Mouse (Mus musculus): Measurements from ENCODE around the gene Gm10762. TPM values are rescaled to one million over a fixed set of nuclear protein-coding genes. Genes with fewer than 3 reads are reported as not detected.

Gm10762 gene
- polyA plus RNA-seq, 1 experiment from 2014 or later = 11.5 TPM

DNA sequence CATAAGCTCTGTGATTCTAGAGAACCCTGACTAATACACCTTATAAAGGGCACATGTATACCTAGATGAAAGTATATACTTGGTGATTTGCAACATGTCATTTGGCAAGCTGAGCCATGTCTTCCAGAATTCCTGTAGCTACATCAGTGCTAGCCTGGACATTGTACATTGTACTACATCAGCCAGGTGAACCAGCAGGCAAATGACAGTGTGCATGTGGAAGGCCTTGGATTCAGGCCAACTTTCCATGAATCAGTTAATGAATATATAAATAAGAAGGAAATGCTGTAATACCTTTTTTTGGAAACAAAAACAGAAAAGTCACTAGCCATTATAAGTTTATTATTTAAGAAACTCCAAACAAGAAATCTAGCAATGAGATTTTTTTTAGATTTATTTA lies 13.3 kb downstream of the Gm10762 start:
- Histone ChIP-seq H3K4me1 (replicated peaks; ENCODE audit: control insufficient read depth, insufficient read depth) (no peaks in the 10 kb centered on the region), H3K27ac (replicated peaks) (no peak overlapping the region), H3K9me3 (ENCODE audit: control insufficient read depth, low read length) (no peaks in the 10 kb centered on the region), H3K36me3 (ENCODE audit: control insufficient read depth, insufficient read depth, low read length) (no peaks in the 10 kb centered on the region), H3K4me2 (replicated peaks; ENCODE audit: low read depth) (no peak overlapping the region), H3K4me3 (ENCODE audit: low read depth, low read length) (no peak overlapping the region), H3K27me3 (ENCODE audit: control insufficient read depth, insufficient read depth, low read length) (no peaks in the 10 kb centered on the region), H3K9ac (ENCODE audit: low read length) (no peak overlapping the region)
- no peak for ATAC-seq (ENCODE audit: low FRiP score, low TSS enrichment)
- DNase-seq (ENCODE audit: low spot score) = no peak
- no peak for TF ChIP-seq EP300 (optimal IDR thresholded peaks at IDR 0.05)
- no peak for TF ChIP-seq CTCF (IDR thresholded peaks at IDR 0.05; ENCODE audit: low read depth)

DNA sequence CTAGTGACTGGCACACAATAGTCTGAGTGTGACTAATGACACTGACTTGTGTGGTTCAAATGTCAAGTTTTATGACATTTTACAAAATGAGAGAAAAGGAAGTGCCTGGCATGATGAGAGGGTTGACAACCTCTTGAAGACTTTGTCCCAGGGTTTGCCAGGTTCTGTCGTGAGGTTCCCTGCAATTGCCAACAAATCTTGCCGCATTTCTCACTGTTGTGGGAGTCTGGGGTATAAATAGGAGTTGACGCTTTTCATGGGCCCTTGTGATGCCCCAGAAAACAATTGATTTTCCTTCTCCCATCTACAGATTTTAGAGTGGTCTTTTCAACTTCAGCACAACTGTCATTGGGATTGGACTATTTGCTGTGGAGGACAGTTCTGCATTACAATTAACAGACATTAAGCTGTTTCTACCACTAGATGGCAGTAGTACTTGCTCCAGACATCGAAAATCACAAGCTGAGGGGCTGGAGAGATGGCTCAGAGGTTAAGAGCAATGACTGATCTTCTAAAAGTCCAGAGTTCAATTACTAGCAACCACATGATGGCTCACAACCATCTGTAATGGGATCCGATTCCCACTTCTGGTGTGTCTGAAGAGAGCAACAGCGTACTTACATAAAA lies 19.4 kb downstream of the Gm10762 start:
- DNase-seq (ENCODE audit: low spot score) = peak; percentile 17

DNA sequence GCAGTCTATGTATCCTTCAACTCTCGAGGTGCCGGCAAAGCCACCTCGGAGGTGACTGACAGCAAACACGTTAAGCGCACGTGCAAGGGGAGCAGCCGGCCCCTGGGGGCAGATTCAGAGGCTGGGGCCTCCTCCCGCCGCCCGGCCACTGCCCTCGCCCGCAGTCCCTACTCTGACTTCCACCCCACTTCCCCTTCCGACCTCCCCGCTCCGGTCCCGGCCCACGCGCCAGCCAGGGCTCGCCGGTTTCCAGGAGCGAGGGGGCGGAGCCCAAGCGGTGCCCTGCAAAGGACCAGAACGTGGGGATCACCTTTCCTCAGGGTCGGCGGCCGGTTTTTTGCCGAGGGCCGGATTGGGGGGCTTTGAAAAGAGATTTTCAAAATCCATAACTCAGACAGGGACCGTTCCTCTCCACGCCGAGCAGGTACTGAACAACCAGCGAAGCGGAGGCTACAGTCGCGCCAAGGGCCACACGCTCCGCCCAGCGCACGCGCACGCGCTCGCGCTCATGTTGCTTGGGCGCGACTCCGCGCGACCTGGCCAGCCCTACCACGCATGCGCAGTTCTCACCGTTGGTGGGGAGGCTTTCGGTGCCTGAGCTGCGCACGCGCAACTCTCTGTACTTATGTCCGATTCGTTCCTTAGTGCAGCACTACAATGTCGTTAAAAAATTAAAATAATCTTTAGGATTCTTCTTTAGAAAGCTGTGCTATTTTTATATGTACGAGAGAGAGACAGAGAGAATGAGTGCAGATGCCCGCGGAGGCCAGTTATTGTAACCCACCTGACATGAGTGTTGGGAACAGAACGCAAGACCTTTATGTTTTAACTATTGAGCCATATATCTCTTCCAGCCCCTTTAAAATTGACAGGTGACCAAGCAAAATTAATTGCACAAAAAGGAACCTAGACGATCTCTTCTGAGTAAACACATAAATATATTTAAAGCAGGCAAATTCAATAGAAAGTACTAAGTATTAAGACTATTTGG lies 23.7 kb downstream of the Gm10762 start, which contains the start of gene Zc3h8:
Gene Zc3h8, minus strand, starts transcription at position 540 of the 991 bp plus-strand sequence.
- Histone ChIP-seq H3K9ac (ENCODE audit: low read length) (peak within 1 kb of the TSS; percentile 66), H3K4me1 (replicated peaks; ENCODE audit: control insufficient read depth, insufficient read depth) (no peaks in the 10 kb centered on the region), H3K4me2 (replicated peaks; ENCODE audit: low read depth) (peak within 1 kb of the TSS; percentile 83), H3K36me3 (ENCODE audit: control insufficient read depth, insufficient read depth, low read length) (no peaks in the 10 kb centered on the region), H3K9me3 (ENCODE audit: control insufficient read depth, low read length) (no peaks in the 10 kb centered on the region), H3K27ac (replicated peaks) (peak within 1 kb of the TSS; percentile 81), H3K27me3 (ENCODE audit: control insufficient read depth, insufficient read depth, low read length) (no peaks in the 10 kb centered on the region), H3K4me3 (ENCODE audit: low read depth, low read length) (peak within 1 kb of the TSS; percentile 76)
- peak; percentile 97 for DNase-seq (ENCODE audit: low spot score)
- ATAC-seq (ENCODE audit: low FRiP score, low TSS enrichment) = peak; percentile 95
- WGBS = 1% methylated on average over 64 of the region's 65 CpGs
- TF ChIP-seq CTCF (IDR thresholded peaks at IDR 0.05; ENCODE audit: low read depth) (no peak), EP300 (optimal IDR thresholded peaks at IDR 0.05) (no peak)

More for the DNA sequence above, 19.4 kb downstream of the Gm10762 start:
- Histone ChIP-seq H3K4me3 (ENCODE audit: low read depth, low read length) (no peak overlapping the region), H3K9ac (ENCODE audit: low read length) (no peak overlapping the region), H3K9me3 (ENCODE audit: control insufficient read depth, low read length) (no peaks in the 10 kb centered on the region), H3K27me3 (ENCODE audit: control insufficient read depth, insufficient read depth, low read length) (no peaks in the 10 kb centered on the region), H3K27ac (replicated peaks) (no peak overlapping the region), H3K4me1 (replicated peaks; ENCODE audit: control insufficient read depth, insufficient read depth) (no peaks in the 10 kb centered on the region), H3K4me2 (replicated peaks; ENCODE audit: low read depth) (no peak overlapping the region), H3K36me3 (ENCODE audit: control insufficient read depth, insufficient read depth, low read length) (no peaks in the 10 kb centered on the region)
- no peak for ATAC-seq (ENCODE audit: low FRiP score, low TSS enrichment)
- no peak for TF ChIP-seq EP300 (optimal IDR thresholded peaks at IDR 0.05)
- peak; percentile 93 for TF ChIP-seq CTCF (IDR thresholded peaks at IDR 0.05; ENCODE audit: low read depth)
- 30% methylated on average over 6 of the region's 6 CpGs for WGBS

DNA sequence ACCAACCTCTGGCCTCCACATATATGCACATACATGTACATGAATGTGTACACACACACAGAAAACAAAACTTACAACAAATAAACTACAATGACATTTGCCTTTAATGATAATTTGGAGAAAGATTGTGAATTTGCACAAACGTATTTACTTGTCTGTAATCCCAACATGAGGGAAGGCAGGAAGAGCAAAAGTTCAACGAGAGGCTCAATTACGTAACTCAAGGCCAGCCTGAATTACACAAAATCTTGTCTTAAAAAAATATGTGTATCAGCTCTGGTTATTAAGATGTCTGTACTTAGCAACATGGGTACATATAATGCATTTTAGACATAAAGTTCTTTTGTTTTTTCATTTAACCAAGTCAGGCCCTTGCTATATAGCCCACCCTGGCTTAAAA lies 31.3 kb downstream of the Gm10762 start:
- no peak overlapping the region for H3K27ac ChIP-seq (replicated peaks)
- H3K27me3 ChIP-seq (ENCODE audit: control insufficient read depth, insufficient read depth, low read length) = no peaks in the 10 kb centered on the region
- no peak overlapping the region for H3K4me3 ChIP-seq (ENCODE audit: low read depth, low read length)
- TF ChIP-seq EP300 (optimal IDR thresholded peaks at IDR 0.05) (no peak), CTCF (IDR thresholded peaks at IDR 0.05; ENCODE audit: low read depth) (no peak)
- no peak overlapping the region for H3K4me2 ChIP-seq (replicated peaks; ENCODE audit: low read depth)
- no peak for ATAC-seq (ENCODE audit: low FRiP score, low TSS enrichment)
- no peaks in the 10 kb centered on the region for H3K36me3 ChIP-seq (ENCODE audit: control insufficient read depth, insufficient read depth, low read length)
- 80% methylated on average over 3 of the region's 3 CpGs for WGBS
- no peaks in the 10 kb centered on the region for H3K4me1 ChIP-seq (replicated peaks; ENCODE audit: control insufficient read depth, insufficient read depth)
- H3K9me3 ChIP-seq (ENCODE audit: control insufficient read depth, low read length) = no peaks in the 10 kb centered on the region
- no peak for DNase-seq (ENCODE audit: low spot score)
- H3K9ac ChIP-seq (ENCODE audit: low read length) = no peak overlapping the region

DNA sequence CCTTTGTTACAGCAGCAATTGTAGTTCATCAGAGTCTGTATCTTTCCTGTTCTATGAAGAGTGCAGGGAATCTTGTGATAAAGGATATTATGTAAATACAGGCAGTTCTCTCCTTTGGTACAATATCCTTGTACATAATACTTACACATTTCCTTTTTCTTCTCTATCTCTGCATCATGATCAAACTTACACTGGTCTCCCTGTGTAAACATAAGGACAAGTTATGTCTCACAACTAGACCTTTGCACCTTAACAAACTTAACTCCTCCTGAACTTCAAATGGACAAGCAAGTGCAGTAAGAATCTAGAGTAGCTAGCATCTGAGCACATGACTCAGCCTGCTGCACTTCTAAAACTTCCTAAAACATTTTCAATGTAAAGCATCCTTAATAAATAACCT lies 36.8 kb downstream of the Gm10762 start:
- no peak for DNase-seq (ENCODE audit: low spot score)
- no peak overlapping the region for H3K9ac ChIP-seq (ENCODE audit: low read length)

More for the DNA sequence above, 36.8 kb downstream of the Gm10762 start:
- Histone ChIP-seq H3K4me3 (ENCODE audit: low read depth, low read length) (no peak overlapping the region), H3K27ac (replicated peaks) (no peak overlapping the region), H3K27me3 (ENCODE audit: control insufficient read depth, insufficient read depth, low read length) (no peaks in the 10 kb centered on the region), H3K9me3 (ENCODE audit: control insufficient read depth, low read length) (no peaks in the 10 kb centered on the region), H3K36me3 (ENCODE audit: control insufficient read depth, insufficient read depth, low read length) (no peaks in the 10 kb centered on the region), H3K4me2 (replicated peaks; ENCODE audit: low read depth) (no peak overlapping the region), H3K4me1 (replicated peaks; ENCODE audit: control insufficient read depth, insufficient read depth) (no peaks in the 10 kb centered on the region)
- TF ChIP-seq EP300 (optimal IDR thresholded peaks at IDR 0.05) (no peak), CTCF (IDR thresholded peaks at IDR 0.05; ENCODE audit: low read depth) (no peak)
- ATAC-seq (ENCODE audit: low FRiP score, low TSS enrichment) = peak; percentile 91

All from stomach, postnatal 0 days (tissue).